Mouse (Mus musculus) MEL (cell line): ENCODE data around the gene Tnfaip8l3.

Source experiments
- CTCF ChIP-seq, 3 experiments: IDR thresholded peaks in 2 of 3; conservative IDR thresholded peaks in 1 of 3; 2 replicates each; pipeline ENCODE4 v1.5.1; 2011 to 2012; ENCODE audit warnings: low read length in 3 of 3, low read depth in 2 of 3, mild to moderate bottlenecking in 2 of 3, improper control_type of control experiment in 1 of 3, inconsistent platforms in 1 of 3, mixed read lengths in 1 of 3, moderate library complexity in 1 of 3; ENCODE audit not compliant: control insufficient read depth in 1 of 3, insufficient read depth in 1 of 3, poor library complexity in 1 of 3, severe bottlenecking in 1 of 3
- HCFC1 ChIP-seq: IDR thresholded peaks from 2 replicates; pipeline ENCODE4 v1.6.1; 2012; ENCODE audit warnings: low read depth, mild to moderate bottlenecking, inconsistent platforms, low read length, improper control_type of control experiment, moderate library complexity
- POLR2AphosphoS5 ChIP-seq: IDR thresholded peaks from 2 replicates; pipeline ENCODE4 v1.6.1; 2012; ENCODE audit warnings: low read depth, borderline replicate concordance, mild to moderate bottlenecking, inconsistent platforms, low read length, moderate library complexity, mixed read lengths
- UBTF ChIP-seq: IDR thresholded peaks from 2 replicates; pipeline ENCODE4 v1.6.1; 2012; ENCODE audit warnings: low read depth, mild to moderate bottlenecking, inconsistent platforms, low read length, improper control_type of control experiment, moderate library complexity, borderline replicate concordance; ENCODE audit not compliant: insufficient read depth

DNA sequence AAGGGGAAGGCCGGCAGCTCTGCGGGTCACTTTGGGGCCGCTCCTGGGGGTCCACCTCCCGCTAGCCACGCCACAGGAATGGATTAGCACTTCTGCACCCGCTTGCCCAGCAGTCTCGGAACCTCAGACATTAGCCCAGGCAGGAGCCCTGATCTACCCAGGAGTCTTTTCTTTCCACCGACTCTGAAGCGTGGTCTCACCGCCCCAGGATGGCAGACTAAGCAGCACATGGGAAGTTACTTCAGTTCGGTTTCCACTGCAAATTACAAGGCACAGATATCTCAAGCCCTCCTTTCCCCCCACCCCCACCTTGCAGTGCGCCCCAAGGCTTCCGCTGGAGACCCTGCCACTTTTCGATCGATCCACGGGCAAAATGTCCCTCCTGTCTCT is 551 bp downstream of the Tnfaip8l3 start:
- TF ChIP-seq UBTF (no peak), CTCF (IDR thresholded peaks at IDR 0.05 in 2 of 3, conservative IDR thresholded peaks at IDR 0.05 in 1 of 3; ENCODE audit: control insufficient read depth in 1 of 3, insufficient read depth in 1 of 3, low read depth in 2 of 3, low read length in 3 of 3, poor library complexity in 1 of 3, severe bottlenecking in 1 of 3) (no peak), HCFC1 (no peak), POLR2AphosphoS5 (no peak)
